Mouse (Mus musculus): ENCODE data around the gene Rflnb.

DNA sequence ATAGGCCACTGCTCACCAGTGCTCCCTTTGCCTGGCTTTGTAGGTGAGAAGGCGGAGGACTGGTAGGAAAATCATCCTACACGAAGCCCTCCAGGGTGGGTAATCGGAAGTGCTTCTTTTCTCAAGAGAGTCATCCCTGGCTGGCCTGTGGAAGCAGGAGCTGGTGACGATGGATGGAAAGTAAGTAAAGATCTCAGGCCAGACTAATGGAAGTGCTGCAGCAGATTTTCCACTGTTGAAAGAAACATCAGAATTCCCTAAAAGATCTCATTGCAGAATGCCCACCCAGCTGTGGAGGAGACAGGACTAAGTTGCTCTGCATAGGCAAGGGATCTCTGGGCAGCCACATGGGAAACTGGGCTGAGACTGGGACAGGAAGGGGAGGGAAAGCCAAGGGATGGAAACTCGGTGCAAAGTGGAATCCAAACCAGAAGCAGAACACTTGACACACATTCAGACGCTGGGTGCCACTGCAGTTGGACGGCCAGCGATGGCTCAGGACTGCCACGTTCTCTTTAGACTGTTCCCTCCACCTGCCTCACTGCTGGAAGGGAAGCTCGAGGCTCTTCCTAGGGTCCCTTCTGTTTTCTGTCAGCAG, 14.6 kb upstream of the Rflnb start:
- TF ChIP-seq CTCF (IDR thresholded peaks at IDR 0.05; ENCODE audit: low read depth) (no peak), EP300 (IDR thresholded peaks at IDR 0.05; ENCODE audit: low read depth) (no peak)
